Mouse (Mus musculus) layer of hippocampus, postnatal 14 days (tissue): Measurements from ENCODE around the gene Tmem135. TPM values are rescaled to one million over a fixed set of nuclear protein-coding genes. Genes with fewer than 3 reads are reported as not detected.

Source experiments
- DNase-seq, 2 experiments: peaks; one replicate each; pipeline ENCODE4 v3.0.0; 2021 to 2022; ENCODE audit warnings: low spot score in 2 of 2, mixed read lengths in 1 of 2
- long read RNA-seq, 2 experiments: library from polyadenylated mRNA; stranded (forward); transcript quantifications; one replicate each; pipeline ENCODE4 v2.0.0; 2021
- total RNA-seq, 2 experiments: library from RNA; stranded (reverse); gene quantifications; 2 replicates each; pipeline ENCODE4 v1.2.3; 2021

Gene Tmem135
- total RNA-seq, result 10 to 100 TPM; 70.3 to 80.9 TPM
- long read RNA-seq, experiment 1, transcript Tmem135-201 (15 exons, 3,700 nt), result major isoform, 19 of 26 reads
- long read RNA-seq, experiment 1, partial matches to known transcripts, result 2 of 26 reads
- long read RNA-seq, experiment 1, other reads (novel, unspliced or antisense), result 5 of 26 reads
- long read RNA-seq, experiment 2, transcript Tmem135-201 (15 exons, 3,700 nt), result major isoform, 44 of 55 reads
- long read RNA-seq, experiment 2, partial matches to known transcripts, result 4 of 55 reads
- long read RNA-seq, experiment 2, other reads (novel, unspliced or antisense), result 7 of 55 reads

GRCm38 (mm10) chr7:89404081-89404733, at the start of gene Tmem135, which contains the start of gene Fzd4:
Gene Tmem135 (minus strand): TSS chr7:89404222.
Gene Fzd4 (plus strand): TSS chr7:89404355.
- peak; percentile 80 to 89 for DNase-seq

- DNase-seq, result no peak
These were observed 46.3 kb upstream of the Tmem135 start for GRCm38 (mm10) chr7:89450312-89450711.

GRCm38 (mm10) chr7:89445137-89445536, 41.1 kb upstream of the Tmem135 start:
- DNase-seq, result no peak

- DNase-seq, result no peak
These were observed 38.2 kb upstream of the Tmem135 start for GRCm38 (mm10) chr7:89442242-89442641.

- DNase-seq, result no peak
These were observed 37.3 kb upstream of the Tmem135 start for GRCm38 (mm10) chr7:89441291-89441690.

- DNase-seq, result peak; percentile 44 to 73
These were observed 33.6 kb upstream of the Tmem135 start for GRCm38 (mm10) chr7:89437589-89437988.

GRCm38 (mm10) chr7:89436404-89436803, 32.4 kb upstream of the Tmem135 start:
- no peak for DNase-seq

- DNase-seq, result no peak
These were observed 30.0 kb upstream of the Tmem135 start for GRCm38 (mm10) chr7:89433893-89434616.

- DNase-seq, result peak in 1 of 2 experiments; percentile 24
These were observed 29.3 kb upstream of the Tmem135 start for GRCm38 (mm10) chr7:89433193-89433892.

- no peak for DNase-seq
These were observed 27.2 kb upstream of the Tmem135 start for GRCm38 (mm10) chr7:89431185-89431584.

GRCm38 (mm10) chr7:89429326-89429725, 25.3 kb upstream of the Tmem135 start:
- no peak for DNase-seq

GRCm38 (mm10) chr7:89428804-89429203, 24.8 kb upstream of the Tmem135 start:
- DNase-seq, result no peak

GRCm38 (mm10) chr7:89427101-89427500, 23.1 kb upstream of the Tmem135 start:
- DNase-seq, result no peak

- DNase-seq, result no peak
These were observed 22.0 kb upstream of the Tmem135 start for GRCm38 (mm10) chr7:89425803-89426725.

- DNase-seq, result no peak
These were observed 20.6 kb upstream of the Tmem135 start for GRCm38 (mm10) chr7:89424659-89425058.

- DNase-seq, result no peak
These were observed 19.8 kb upstream of the Tmem135 start for GRCm38 (mm10) chr7:89423688-89424255.

GRCm38 (mm10) chr7:89423194-89423593, 19.2 kb upstream of the Tmem135 start:
- no peak for DNase-seq

GRCm38 (mm10) chr7:89422650-89423049, 18.6 kb upstream of the Tmem135 start:
- no peak for DNase-seq

- DNase-seq, result no peak
These were observed 17.3 kb upstream of the Tmem135 start for GRCm38 (mm10) chr7:89421294-89421693.
